Comparison of ENCODE assay signal across 8 mouse cellular contexts in genomic region chr8:84872309-84872965, GRCm38 (mm10). TPM values are rescaled to one million over a fixed set of nuclear protein-coding genes. Genes with fewer than 3 reads are reported as not detected.
A peak's percentile ranks its signal among the peaks of the same experiment; 100 is the strongest.
DNase-seq lines count a peak whose midpoint lies in the region; ATAC-seq and TF ChIP-seq lines count a peak whose summit lies in the region.

No protein-coding gene starts in this region.

- H3K36me3 ChIP-seq in forebrain, embryonic 14.5 days (ENCODE audit: control insufficient read depth, insufficient read depth, low read length): peaks cover 30% of the 10 kb centered on the region
- peaks cover 16% of the 10 kb centered on the region for H3K36me3 ChIP-seq in hindbrain, postnatal 0 days (ENCODE audit: insufficient read depth, low read length)
- H3K36me3 ChIP-seq in liver, embryonic 13.5 days: peaks cover 34% of the 10 kb centered on the region

- H3K9ac ChIP-seq in forebrain, embryonic 14.5 days (ENCODE audit: low read length): peak overlapping the region; percentile 59
- H3K9ac ChIP-seq in hindbrain, postnatal 0 days (replicated peaks; ENCODE audit: low read length): peak overlapping the region; percentile 48
- peak overlapping the region; percentile 82 for H3K9ac ChIP-seq in liver, embryonic 13.5 days

- H3K9me3 ChIP-seq in forebrain, embryonic 14.5 days (replicated peaks; ENCODE audit: control insufficient read depth, low read length): no peaks in the 10 kb centered on the region
- no peaks in the 10 kb centered on the region for H3K9me3 ChIP-seq in hindbrain, postnatal 0 days (ENCODE audit: low read length)
- no peaks in the 10 kb centered on the region for H3K9me3 ChIP-seq in liver, embryonic 13.5 days (replicated peaks)

- peak overlapping the region; percentile 90 for H3K4me2 ChIP-seq in forebrain, embryonic 14.5 days (ENCODE audit: low read length)
- peak overlapping the region; percentile 75 for H3K4me2 ChIP-seq in hindbrain, postnatal 0 days (ENCODE audit: low read depth, low read length)
- peak overlapping the region; percentile 100 for H3K4me2 ChIP-seq in liver, embryonic 13.5 days

- peak; percentile 66 for ATAC-seq in forebrain, embryonic 14.5 days
- ATAC-seq in hindbrain, postnatal 0 days: peak; percentile 72
- peak; percentile 56 for ATAC-seq in liver, embryonic 13.5 days (ENCODE audit: low read depth)
- peak; percentile 30; the same call in 1 of the 2 replicates for ATAC-seq in monocyte, adult 5-6 weeks (replicated peaks; ENCODE audit: insufficient number of reproducible peaks, low FRiP score, low TSS enrichment, poor library complexity, severe bottlenecking)

- DNase-seq in cerebellum, adult 9-11 months: peak; percentile 49
- no peak for DNase-seq in cerebellum, adult 8-10 months
- DNase-seq in adrenal gland, postnatal 10 days: peak; percentile 56
- peak; percentile 28 for DNase-seq in forebrain, embryonic 14.5 days (ENCODE audit: low spot score)
- DNase-seq in hindbrain, postnatal 0 days (ENCODE audit: low spot score): peak; percentile 33
- peak; percentile 49 for DNase-seq in liver, embryonic 13.5 days
- DNase-seq in thymus, postnatal 36 days: peak; percentile 35 to 49

- H3K27me3 ChIP-seq in forebrain, embryonic 14.5 days (replicated peaks; ENCODE audit: control insufficient read depth, insufficient read depth, low read length): no peaks in the 10 kb centered on the region
- H3K27me3 ChIP-seq in hindbrain, postnatal 0 days (ENCODE audit: insufficient read depth, low read length): no peaks in the 10 kb centered on the region
- no peaks in the 10 kb centered on the region for H3K27me3 ChIP-seq in liver, embryonic 13.5 days

- peak overlapping the region; percentile 38 for H3K4me3 ChIP-seq in forebrain, embryonic 14.5 days (ENCODE audit: low read depth, low read length)
- peak overlapping the region; percentile 39 for H3K4me3 ChIP-seq in hindbrain, postnatal 0 days (ENCODE audit: low read length)
- peak overlapping the region; percentile 70 for H3K4me3 ChIP-seq in liver, embryonic 13.5 days (replicated peaks)

- peaks cover 11% of the 10 kb centered on the region for H3K4me1 ChIP-seq in forebrain, embryonic 14.5 days (ENCODE audit: control insufficient read depth, insufficient read depth, low read length)
- 0 out of 2 replicates have a peak, but pooled peaks cover 5% of the 10 kb centered on the region for H3K4me1 ChIP-seq in hindbrain, postnatal 0 days (ENCODE audit: insufficient read depth, low read length)
- H3K4me1 ChIP-seq in liver, embryonic 13.5 days (replicated peaks): peaks cover 56% of the 10 kb centered on the region

- no peak overlapping the region for H3K27ac ChIP-seq in forebrain, embryonic 14.5 days (ENCODE audit: low read depth, low read length)
- no peak overlapping the region for H3K27ac ChIP-seq in hindbrain, postnatal 0 days
- H3K27ac ChIP-seq in liver, embryonic 13.5 days: peak overlapping the region; percentile 86

- no peak for TF ChIP-seq CTCF in hindbrain, postnatal 0 days (IDR thresholded peaks at IDR 0.05; ENCODE audit: low read depth)

- 4% methylated on average over 49 of the region's 54 CpGs for WGBS in forebrain, embryonic 14.5 days
- WGBS in hindbrain, postnatal 0 days: 4% methylated on average over 51 of the region's 54 CpGs
- 3% methylated on average over 54 of the region's 54 CpGs for whole genome bisulfite sequencing in liver, embryonic 13.5 days (ENCODE audit: insufficient replicate concordance)

RNA-seq across cellular contexts. Expression of gene Syce2, which starts 0.5 kb away (rescaled TPM):
- total RNA-seq in adrenal gland, postnatal 10 days (2021): 10 to 100 TPM; 16.1 to 21.1 TPM
- polyA plus RNA-seq in forebrain, embryonic 14.5 days (2014; fragmentation: Nextera tagmentation; extraction: Ambion mirVana): 58.0 and 71.5 TPM in 2 replicates
- 11.8 and 14.0 TPM in 2 replicates for total RNA-seq in hindbrain, postnatal 0 days (2014; rRNA removed)
- 62.1 and 64.4 TPM in 2 replicates for polyA plus RNA-seq in hindbrain, postnatal 0 days (2015; fragmentation: Nextera tagmentation; extraction: Ambion mirVana)
- 84.1 and 90.4 TPM in 2 replicates for polyA plus RNA-seq in liver, embryonic 13.5 days (2015; fragmentation: Nextera tagmentation; extraction: Ambion mirVana)
- total RNA-seq in monocyte, adult 5-6 weeks (2017): 2.9 to 13.7 TPM (median 7.4 TPM) in 3 replicates

RNA-seq across cellular contexts. Expression of gene Farsa, which starts 15.6 kb away (rescaled TPM):
- total RNA-seq in adrenal gland, postnatal 10 days (2021): 10 to 100 TPM; 52.0 to 52.4 TPM
- polyA plus RNA-seq in forebrain, embryonic 14.5 days (2014; fragmentation: Nextera tagmentation; extraction: Ambion mirVana): 92.3 and 102 TPM in 2 replicates
- 77.5 and 86.1 TPM in 2 replicates for total RNA-seq in hindbrain, postnatal 0 days (2014; rRNA removed)
- 87.4 and 89.8 TPM in 2 replicates for polyA plus RNA-seq in hindbrain, postnatal 0 days (2015; fragmentation: Nextera tagmentation; extraction: Ambion mirVana)
- polyA plus RNA-seq in liver, embryonic 13.5 days (2015; fragmentation: Nextera tagmentation; extraction: Ambion mirVana): 82.3 and 83.1 TPM in 2 replicates
- 32.5 to 56.1 TPM (median 35.3 TPM) in 3 replicates for total RNA-seq in monocyte, adult 5-6 weeks (2017)

RNA-seq across cellular contexts. Expression of gene Gcdh, which starts 21.3 kb away (rescaled TPM):
- total RNA-seq in adrenal gland, postnatal 10 days (2021): 10 to 100 TPM; 77.9 to 96.9 TPM
- polyA plus RNA-seq in forebrain, embryonic 14.5 days (2014; fragmentation: Nextera tagmentation; extraction: Ambion mirVana): 27.1 and 30.0 TPM in 2 replicates
- 24.9 and 37.8 TPM in 2 replicates for total RNA-seq in hindbrain, postnatal 0 days (2014; rRNA removed)
- 36.5 and 41.3 TPM in 2 replicates for polyA plus RNA-seq in hindbrain, postnatal 0 days (2015; fragmentation: Nextera tagmentation; extraction: Ambion mirVana)
- polyA plus RNA-seq in liver, embryonic 13.5 days (2015; fragmentation: Nextera tagmentation; extraction: Ambion mirVana): 44.7 and 48.6 TPM in 2 replicates
- total RNA-seq in monocyte, adult 5-6 weeks (2017): 16.8 to 25.3 TPM (median 18.7 TPM) in 3 replicates

RNA-seq across cellular contexts. Expression of gene Calr, which starts 25.7 kb away (rescaled TPM):
- total RNA-seq in adrenal gland, postnatal 10 days (2021): 100 to 1,000 TPM; 404 to 492 TPM
- polyA plus RNA-seq in forebrain, embryonic 14.5 days (2014; fragmentation: Nextera tagmentation; extraction: Ambion mirVana): 514 and 606 TPM in 2 replicates
- 350 and 359 TPM in 2 replicates for total RNA-seq in hindbrain, postnatal 0 days (2014; rRNA removed)
- 418 and 457 TPM in 2 replicates for polyA plus RNA-seq in hindbrain, postnatal 0 days (2015; fragmentation: Nextera tagmentation; extraction: Ambion mirVana)
- polyA plus RNA-seq in liver, embryonic 13.5 days (2015; fragmentation: Nextera tagmentation; extraction: Ambion mirVana): 511 and 613 TPM in 2 replicates
- total RNA-seq in monocyte, adult 5-6 weeks (2017): 1,036 to 1,300 TPM (median 1,079 TPM) in 3 replicates

RNA-seq across cellular contexts. Expression of gene Klf1, which starts 29.3 kb away (rescaled TPM):
- 1 to 10 TPM; 2.6 to 4.3 TPM for total RNA-seq in adrenal gland, postnatal 10 days (2021)
- 0.74 and 0.99 TPM in 2 replicates for polyA plus RNA-seq in forebrain, embryonic 14.5 days (2014; fragmentation: Nextera tagmentation; extraction: Ambion mirVana)
- total RNA-seq in hindbrain, postnatal 0 days (2014; rRNA removed): 1.2 TPM in 1 of 2 replicates, not detected in the other
- polyA plus RNA-seq in hindbrain, postnatal 0 days (2015; fragmentation: Nextera tagmentation; extraction: Ambion mirVana): 0.34 and 0.98 TPM in 2 replicates
- polyA plus RNA-seq in liver, embryonic 13.5 days (2015; fragmentation: Nextera tagmentation; extraction: Ambion mirVana): 469 and 494 TPM in 2 replicates
- total RNA-seq in monocyte, adult 5-6 weeks (2017): not detected in 3 replicates
